Mouse (Mus musculus) kidney, embryonic 14.5 days (tissue): Measurements from ENCODE around the gene Ski. TPM values are rescaled to one million over a fixed set of nuclear protein-coding genes. Genes with fewer than 3 reads are reported as not detected.

Experiments used
- ATAC-seq: fragments of 200-750 bp; cut with Nextera tagmentation; 2 replicates; pipeline ENCODE4 v1.8.0; 2017; ENCODE audit warnings: moderate number of reproducible peaks, mild to moderate bottlenecking, moderate TSS enrichment, moderate library complexity; ENCODE audit not compliant: low FRiP score, low TSS enrichment
- H3K27ac ChIP-seq: fragments of 300-500 bp; sonication (generic); 2 replicates; pipeline ENCODE4 v1.5.1; 2014; ENCODE audit warnings: low read depth, mild to moderate bottlenecking, low read length, moderate library complexity, mixed read lengths
- H3K27me3 ChIP-seq: fragments of 300-500 bp; sonication (generic); 2 replicates; pipeline ENCODE4 v1.6.1; 2014; ENCODE audit warnings: mild to moderate bottlenecking, low read length; ENCODE audit not compliant: control insufficient read depth, insufficient read depth
- H3K36me3 ChIP-seq: fragments of 300-500 bp; sonication (generic); 2 replicates; pipeline ENCODE4 v1.6.1; 2014; ENCODE audit warnings: low read length, mixed read lengths; ENCODE audit not compliant: control insufficient read depth, insufficient read depth
- H3K4me1 ChIP-seq: fragments of 300-500 bp; sonication (generic); 2 replicates; pipeline ENCODE4 v1.6.1; 2014; ENCODE audit warnings: low read length, mixed read lengths; ENCODE audit not compliant: control insufficient read depth, insufficient read depth
- H3K4me2 ChIP-seq: fragments of 300-500 bp; sonication (generic); replicated peaks from 2 replicates; pipeline ENCODE4 v1.6.1; 2014; ENCODE audit warnings: low read depth, mild to moderate bottlenecking, low read length
- H3K4me3 ChIP-seq: fragments of 300-500 bp; sonication (generic); 2 replicates; pipeline ENCODE4 v1.5.1; 2014; ENCODE audit warnings: mild to moderate bottlenecking, low read length
- H3K9ac ChIP-seq: fragments of 300-500 bp; sonication (generic); 2 replicates; pipeline ENCODE4 v1.6.1; 2014; ENCODE audit warnings: low read depth, mild to moderate bottlenecking, low read length, moderate library complexity
- H3K9me3 ChIP-seq: fragments of 300-500 bp; sonication (generic); 2 replicates; pipeline ENCODE4 v1.6.1; 2016; ENCODE audit warnings: low read length; ENCODE audit not compliant: control insufficient read depth
- WGBS: fragments of 180-500 bp; shearing (Covaris S2); extraction: QIAGEN DNeasy Blood & Tissue Kit; methylation state at CpG from one replicate; pipeline ENCODE4 v1.1.7; 2014; 5-methylcytosine and 5-hydroxymethylcytosine counted together
- polyA plus RNA-seq: library from polyadenylated mRNA; unstranded; fragments of >200 nt; fragmentation: Nextera tagmentation; extraction: Ambion mirVana; gene quantifications from 2 replicates; pipeline ENCODE4 v1.2.1, GENCODE M21; 2014

Ski gene
- 24.0 and 24.5 TPM in 2 replicates for polyA plus RNA-seq

- H3K4me1 ChIP-seq: peaks cover 34% of the 10 kb centered on the region
Measured at GRCm38 (mm10) chr4:155222552-155222840, at the start of gene Ski. Gene Ski (minus strand): TSS chr4:155222592.

GRCm38 (mm10) chr4:155268382-155268781, 46.0 kb upstream of the Ski start:
- H3K27ac ChIP-seq: peak overlapping the region; percentile 55; the same call in 1 of the 2 replicates
- WGBS: 40% methylated on average over 5 of the region's 5 CpGs

More at GRCm38 (mm10) chr4:155222552-155222840, at the start of gene Ski:
- WGBS: under 1% methylated on average over 28 of the region's 63 CpGs
- H3K9ac ChIP-seq: peak within 1 kb of the TSS; percentile 94
- no peaks in the 10 kb centered on the region for H3K36me3 ChIP-seq
- ATAC-seq: no peak
- H3K4me2 ChIP-seq: peak within 1 kb of the TSS; percentile 91
- H3K27ac ChIP-seq: peak within 1 kb of the TSS; percentile 96
- H3K27me3 ChIP-seq: no peaks in the 10 kb centered on the region
- no peaks in the 10 kb centered on the region for H3K9me3 ChIP-seq
- peak within 1 kb of the TSS; percentile 82 for H3K4me3 ChIP-seq

DNA sequence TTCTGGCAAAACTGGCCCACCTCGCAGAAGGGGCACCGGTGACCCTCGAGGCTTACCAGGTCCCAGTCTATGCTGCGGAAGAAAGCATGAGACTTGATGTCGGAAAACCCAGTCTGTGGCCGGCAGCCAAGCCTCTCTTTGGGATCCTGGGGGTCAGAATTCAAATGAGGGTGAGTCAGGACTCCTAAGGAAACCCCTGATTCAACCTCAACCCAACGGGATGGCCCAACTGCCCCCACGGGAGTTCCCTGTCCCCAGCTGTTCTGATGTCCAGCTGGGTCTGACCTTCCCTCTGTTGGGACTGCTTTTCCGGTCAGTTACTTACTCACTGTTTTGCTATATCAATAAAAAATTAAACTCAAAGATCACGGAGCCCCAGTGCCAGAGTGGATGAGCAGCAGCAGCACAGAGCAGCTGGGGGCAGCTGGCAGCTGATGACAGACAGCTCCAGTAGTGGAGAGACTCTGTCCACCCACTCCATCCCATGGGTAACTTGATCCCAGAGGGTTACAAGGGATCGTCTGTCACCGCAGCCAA, 45.3 kb upstream of the Ski start:
- 37% methylated on average over 12 of the region's 12 CpGs for WGBS
- Histone ChIP-seq H3K36me3 (no peaks in the 10 kb centered on the region), H3K4me3 (no peak overlapping the region), H3K4me1 (peaks cover 16% of the 10 kb centered on the region), H3K9ac (no peak overlapping the region), H3K4me2 (peak overlapping the region; percentile 10; the same call in 1 of the 2 replicates), H3K27me3 (no peaks in the 10 kb centered on the region), H3K27ac (peak overlapping the region; percentile 55; the same call in 1 of the 2 replicates), H3K9me3 (no peaks in the 10 kb centered on the region)
- ATAC-seq: peak; percentile 51

More at GRCm38 (mm10) chr4:155268382-155268781, 46.0 kb upstream of the Ski start:
- H3K4me2 ChIP-seq: no peak overlapping the region
- no peaks in the 10 kb centered on the region for H3K36me3 ChIP-seq
- H3K9ac ChIP-seq: no peak overlapping the region
- H3K9me3 ChIP-seq: no peaks in the 10 kb centered on the region
- no peaks in the 10 kb centered on the region for H3K27me3 ChIP-seq
- peak; percentile 53; the same call in 1 of the 2 replicates for ATAC-seq
- no peak overlapping the region for H3K4me3 ChIP-seq
- H3K4me1 ChIP-seq: peaks cover 16% of the 10 kb centered on the region

GRCm38 (mm10) chr4:155267047-155267543, 44.7 kb upstream of the Ski start:
- H3K4me3 ChIP-seq: no peak overlapping the region
- no peak for ATAC-seq
- H3K4me2 ChIP-seq: no peak overlapping the region
- H3K9me3 ChIP-seq: no peaks in the 10 kb centered on the region
- peaks cover 16% of the 10 kb centered on the region for H3K4me1 ChIP-seq
- H3K27me3 ChIP-seq: no peaks in the 10 kb centered on the region
- H3K9ac ChIP-seq: no peak overlapping the region
- H3K27ac ChIP-seq: peak overlapping the region; percentile 24; the same call in 1 of the 2 replicates
- WGBS: 48% methylated on average over 7 of the region's 7 CpGs
- H3K36me3 ChIP-seq: no peaks in the 10 kb centered on the region

DNA sequence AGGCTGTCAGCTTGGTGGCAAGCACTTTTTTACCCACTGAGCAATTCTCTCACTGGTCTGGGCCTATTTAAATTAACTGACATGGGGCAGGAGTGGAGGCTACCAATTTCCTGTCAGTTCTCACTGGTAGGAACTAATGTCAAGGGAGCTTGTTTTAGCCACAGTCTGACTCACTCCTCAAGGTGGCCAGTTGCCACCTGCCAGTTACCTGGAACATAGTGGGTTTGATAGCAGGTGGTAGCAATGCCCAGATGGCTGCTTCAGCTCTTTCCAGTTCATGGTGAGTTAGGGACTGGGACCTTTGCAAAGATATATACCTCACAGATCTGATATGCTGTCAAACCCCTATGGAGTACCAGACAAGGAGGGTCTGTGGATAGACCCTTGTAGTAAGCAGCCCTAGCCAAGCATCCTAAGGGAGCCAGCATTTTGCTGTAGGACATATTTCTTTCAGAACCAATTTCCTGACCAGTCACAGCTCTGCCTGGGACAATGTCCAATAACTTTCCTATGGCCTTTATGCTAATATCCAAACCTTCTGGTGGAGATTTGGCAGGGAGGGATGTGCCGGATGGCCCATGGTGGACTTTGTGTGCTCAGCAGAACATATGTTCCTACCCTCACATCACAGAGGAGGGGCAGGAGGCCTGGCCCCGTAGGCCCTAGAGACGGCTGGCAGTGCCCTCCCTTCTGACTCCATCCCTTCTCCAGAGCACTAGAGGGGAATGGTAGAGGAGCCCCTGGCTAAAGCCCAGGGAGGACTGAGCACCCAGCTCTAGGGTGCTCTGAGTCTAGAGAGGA, 42.3 kb upstream of the Ski start:
- H3K36me3 ChIP-seq: no peaks in the 10 kb centered on the region
- 91% methylated on average over 3 of the region's 3 CpGs for WGBS
- H3K4me1 ChIP-seq: peaks cover 16% of the 10 kb centered on the region
- no peak overlapping the region for H3K4me3 ChIP-seq
- no peak overlapping the region for H3K9ac ChIP-seq
- no peak for ATAC-seq
- H3K9me3 ChIP-seq: peaks cover 4% of the 10 kb centered on the region; the same call in 1 of the 2 replicates
- no peaks in the 10 kb centered on the region for H3K27me3 ChIP-seq
- H3K4me2 ChIP-seq: no peak overlapping the region
- H3K27ac ChIP-seq: no peak overlapping the region

DNA sequence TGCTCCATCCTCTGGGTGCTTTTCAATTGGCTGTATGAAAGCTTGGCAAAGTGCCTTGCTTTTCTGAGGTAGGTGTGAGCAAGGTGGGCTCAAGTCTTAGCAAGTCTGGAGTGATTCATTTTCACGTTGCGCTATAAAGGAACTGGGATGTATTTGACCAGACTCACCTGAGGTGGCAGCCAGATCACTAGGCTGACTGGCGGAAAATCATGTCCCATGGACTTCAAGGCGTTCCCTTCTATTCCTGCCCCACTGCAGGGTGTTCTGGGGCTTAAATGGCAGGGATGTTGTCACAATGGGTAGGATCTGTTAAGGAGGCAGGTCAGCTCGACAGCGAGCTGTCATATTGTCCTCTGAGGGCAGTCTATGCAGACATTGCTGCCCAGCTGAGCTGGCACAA, 29.9 kb upstream of the Ski start:
- Histone ChIP-seq H3K27me3 (no peaks in the 10 kb centered on the region), H3K9me3 (peaks cover 3% of the 10 kb centered on the region; the same call in 1 of the 2 replicates), H3K4me2 (no peak overlapping the region), H3K4me1 (peaks cover 15% of the 10 kb centered on the region), H3K27ac (no peak overlapping the region), H3K36me3 (peaks cover 4% of the 10 kb centered on the region; the same call in 1 of the 2 replicates), H3K9ac (no peak overlapping the region; the same call in 1 of the 2 replicates), H3K4me3 (no peak overlapping the region)
- ATAC-seq: no peak
- 91% methylated on average over 6 of the region's 6 CpGs for WGBS

GRCm38 (mm10) chr4:155251147-155251546, 28.8 kb upstream of the Ski start:
- H3K4me3 ChIP-seq: peak overlapping the region; percentile 65
- ATAC-seq: no peak
- no peaks in the 10 kb centered on the region for H3K27me3 ChIP-seq
- H3K9ac ChIP-seq: no peak overlapping the region
- peak overlapping the region; percentile 80 for H3K4me2 ChIP-seq
- H3K27ac ChIP-seq: no peak overlapping the region
- H3K36me3 ChIP-seq: peaks cover under 1% of the 10 kb centered on the region; the same call in 1 of the 2 replicates
- WGBS: 60% methylated on average over 3 of the region's 3 CpGs
- peaks cover 3% of the 10 kb centered on the region; the same call in 1 of the 2 replicates for H3K9me3 ChIP-seq
- peaks cover 22% of the 10 kb centered on the region for H3K4me1 ChIP-seq

GRCm38 (mm10) chr4:155250361-155251117, 28.1 kb upstream of the Ski start:
- no peaks in the 10 kb centered on the region for H3K27me3 ChIP-seq
- no peaks in the 10 kb centered on the region for H3K36me3 ChIP-seq
- H3K9ac ChIP-seq: peak overlapping the region; percentile 73
- H3K9me3 ChIP-seq: peaks cover 3% of the 10 kb centered on the region; the same call in 1 of the 2 replicates
- 12% methylated on average over 23 of the region's 23 CpGs for WGBS
- ATAC-seq: peak; percentile 3; the same call in 1 of the 2 replicates
- peaks cover 27% of the 10 kb centered on the region for H3K4me1 ChIP-seq
- H3K27ac ChIP-seq: peak overlapping the region; percentile 99
- peak overlapping the region; percentile 65 for H3K4me3 ChIP-seq
- peak overlapping the region; percentile 80 for H3K4me2 ChIP-seq
